Mouse (Mus musculus): ENCODE measurements at regions not wholly inside any gene's neighbourhood (a gene's known extent, or its start where the extent isn't known, plus 50 kb on each side); places are given as distances from the start of the nearest gene placed in this dataset.

- Histone ChIP-seq H3K9me3 (ENCODE audit: low read length) (no peaks in the 10 kb centered on the region), H3K27me3 (ENCODE audit: insufficient read depth, low read length) (no peaks in the 10 kb centered on the region), H3K4me1 (ENCODE audit: insufficient read depth, low read length) (no peaks in the 10 kb centered on the region), H3K9ac (replicated peaks; ENCODE audit: low read length) (no peak overlapping the region), H3K27ac (no peak overlapping the region), H3K4me3 (ENCODE audit: low read length) (no peak overlapping the region), H3K4me2 (ENCODE audit: low read depth, low read length) (no peak overlapping the region), H3K36me3 (ENCODE audit: insufficient read depth, low read length) (no peaks in the 10 kb centered on the region)
- no peak for TF ChIP-seq CTCF (IDR thresholded peaks at IDR 0.05; ENCODE audit: low read depth)
- no peak for ATAC-seq
- no peak for DNase-seq (ENCODE audit: low spot score)
- 64% methylated on average over 1 of the region's 1 CpGs for WGBS
Observed at GRCm38 (mm10) chr3:10823022-10823421, 487.5 kb upstream of the Gm38303 start.

DNA sequence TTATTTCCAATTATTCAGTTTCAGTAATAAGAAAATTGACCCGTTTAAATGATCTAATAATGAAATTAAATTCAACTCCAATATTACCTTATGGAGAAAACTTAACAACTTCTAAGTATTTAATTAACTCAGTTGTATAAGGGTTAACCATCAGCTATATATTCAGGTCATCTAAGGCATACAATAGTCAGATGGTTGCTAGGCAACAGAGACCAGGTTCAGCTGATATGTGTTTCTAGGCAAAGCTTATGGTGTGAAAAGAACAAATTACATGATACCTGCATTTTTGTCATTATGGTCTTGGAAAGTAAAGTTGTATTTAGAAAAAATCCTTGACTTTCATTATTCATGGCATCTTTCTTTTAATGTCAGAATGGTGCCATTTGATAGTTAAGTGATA is 487.1 kb upstream of the Gm38303 start:
- Histone ChIP-seq H3K4me3 (ENCODE audit: low read length) (no peak overlapping the region), H3K4me1 (ENCODE audit: insufficient read depth, low read length) (no peaks in the 10 kb centered on the region), H3K36me3 (ENCODE audit: insufficient read depth, low read length) (no peaks in the 10 kb centered on the region), H3K27me3 (ENCODE audit: insufficient read depth, low read length) (no peaks in the 10 kb centered on the region), H3K4me2 (ENCODE audit: low read depth, low read length) (no peak overlapping the region), H3K9ac (replicated peaks; ENCODE audit: low read length) (no peak overlapping the region), H3K27ac (no peak overlapping the region), H3K9me3 (ENCODE audit: low read length) (no peaks in the 10 kb centered on the region)
- WGBS: 68% methylated on average over 1 of the region's 1 CpGs
- no peak for TF ChIP-seq CTCF (IDR thresholded peaks at IDR 0.05; ENCODE audit: low read depth)
- ATAC-seq: no peak
- peak; percentile 27 for DNase-seq (ENCODE audit: low spot score)

GRCm38 (mm10) chr3:10776258-10776995 is 440.9 kb upstream of the Gm38303 start:
- no peaks in the 10 kb centered on the region for H3K9me3 ChIP-seq (ENCODE audit: low read length)
- H3K4me3 ChIP-seq (ENCODE audit: low read length): no peak overlapping the region
- ATAC-seq (no peak), DNase-seq (ENCODE audit: low spot score) (peak; percentile 38)
- H3K4me1 ChIP-seq (ENCODE audit: insufficient read depth, low read length): no peaks in the 10 kb centered on the region
- no peaks in the 10 kb centered on the region for H3K27me3 ChIP-seq (ENCODE audit: insufficient read depth, low read length)
- no peak overlapping the region for H3K4me2 ChIP-seq (ENCODE audit: low read depth, low read length)
- WGBS: 41% methylated on average over 10 of the region's 10 CpGs
- H3K36me3 ChIP-seq (ENCODE audit: insufficient read depth, low read length): no peaks in the 10 kb centered on the region
- H3K27ac ChIP-seq: no peak overlapping the region
- no peak overlapping the region for H3K9ac ChIP-seq (replicated peaks; ENCODE audit: low read length)
- TF ChIP-seq CTCF (IDR thresholded peaks at IDR 0.05; ENCODE audit: low read depth): no peak

Measured in hindbrain, postnatal 0 days (tissue).